Mouse (Mus musculus): ENCODE data around the gene Fut2.

DNA sequence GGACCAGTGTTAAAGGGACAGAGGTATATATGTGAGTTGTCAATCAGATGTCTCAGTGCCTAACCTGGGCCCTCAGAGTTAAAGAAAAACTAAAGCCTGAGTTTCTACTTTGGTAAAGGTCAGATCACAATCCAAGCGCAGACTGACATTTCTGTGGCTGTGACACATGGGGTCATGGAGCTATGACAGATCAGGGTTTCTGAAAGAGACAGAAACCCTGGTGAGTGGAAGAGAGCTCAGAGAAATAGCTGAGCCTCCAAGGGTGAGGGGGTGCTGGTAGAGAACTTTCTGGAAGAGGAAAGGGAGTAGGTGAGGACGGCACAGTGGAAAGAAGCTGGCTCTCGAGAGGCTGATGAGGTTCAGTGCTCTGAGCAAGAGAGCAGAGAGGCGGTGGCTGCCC, 19.5 kb downstream of the Fut2 start:
- no peak for TF ChIP-seq CTCF (IDR thresholded peaks at IDR 0.05; ENCODE audit: extremely low read depth, insufficient read length, insufficient replicate concordance, low read depth, low read length)
- no peak for TF ChIP-seq POLR2A (IDR thresholded peaks at IDR 0.05; ENCODE audit: low read depth, low read length)
